Mouse (Mus musculus) liver, embryonic 15.5 days (tissue): ENCODE measurements around the gene 9330182L06Rik. TPM values are rescaled to one million over a fixed set of nuclear protein-coding genes. Genes with fewer than 3 reads are reported as not detected.
A peak's percentile ranks its signal among the peaks of the same experiment; 100 is the strongest.

Source experiments
- microRNA counts: library from miRNA; unstranded; fragments of <30 nt; microRNA quantifications from one replicate; lab custom pipeline; 2016
- microRNA-seq: library from miRNA; unstranded; fragments of <30 nt; microRNA quantifications from one replicate; pipeline ENCODE4, GENCODE M21; 2016
- polyA plus RNA-seq: library from polyadenylated mRNA; unstranded; fragments of >200 nt; fragmentation: Nextera tagmentation; extraction: Ambion mirVana; gene quantifications from 2 replicates; pipeline ENCODE4 v1.2.1, GENCODE M21; 2015

9330182L06Rik gene
- polyA plus RNA-seq, 1 experiment from 2014 or later, result 0.13 TPM

MicroRNA genes within 50 kb of the gene (microRNA counts, 519-probe panel; counts per million panel counts)
- microRNA mmu-miR-879 (lab: Ali Mortazavi, UCI), result 1,320 counts per million, percentile 6 among the panel's probes with 10 or more counts

Small RNA genes lying within 50 kb of the gene (microRNA-seq; reads per million reads assigned to microRNA genes)
- gene Mir879, result not detected

Other genes with a start within 250 kb of the 9330182L06Rik start
- gene Tmem243, start 165.4 kb upstream of the 9330182L06Rik start, polyA plus RNA-seq, result 10.6 and 10.9 TPM in 2 replicates
- 9.1 and 9.9 TPM in 2 replicates for gene Dmtf1, start 104.3 kb upstream of the 9330182L06Rik start, polyA plus RNA-seq